Mouse (Mus musculus) CD4-positive, CD25-positive, alpha-beta regulatory T cell, adult 2 months (primary cell): ENCODE data around the gene Sun2.
A peak's percentile ranks its signal among the peaks of the same experiment; 100 is the strongest.

ENCODE experiments used
- DNase-seq: peaks from one replicate; pipeline ENCODE4 v3.0.0-alpha.2; 2012; ENCODE audit warnings: low read depth, low spot score

Gene Sun2

GRCm38 (mm10) chr15:79741921-79742705 lies at the start of gene Sun2:
Gene Sun2, minus strand, starts transcription at chr15:79742536.
- DNase-seq = peak; percentile 93

GRCm38 (mm10) chr15:79791502-79791901 lies 49.2 kb upstream of the Sun2 start:
- DNase-seq = peak; percentile 75

- DNase-seq = no peak
These were observed 48.6 kb upstream of the Sun2 start for GRCm38 (mm10) chr15:79790905-79791304.

GRCm38 (mm10) chr15:79790111-79790510 lies 47.8 kb upstream of the Sun2 start:
- no peak for DNase-seq

GRCm38 (mm10) chr15:79787815-79788214 lies 45.5 kb upstream of the Sun2 start:
- DNase-seq = no peak

GRCm38 (mm10) chr15:79785056-79785455 lies 42.7 kb upstream of the Sun2 start:
- no peak for DNase-seq

- no peak for DNase-seq
These were observed 35.4 kb upstream of the Sun2 start, which contains the start of gene Dnal4 for GRCm38 (mm10) chr15:79777749-79778148. Gene Dnal4, minus strand, starts transcription at chr15:79777849.

GRCm38 (mm10) chr15:79775662-79776061 lies 33.3 kb upstream of the Sun2 start:
- no peak for DNase-seq

- DNase-seq = peak; percentile 99
These were observed 32.0 kb upstream of the Sun2 start for GRCm38 (mm10) chr15:79774117-79775027.

GRCm38 (mm10) chr15:79770629-79771240 lies 28.4 kb upstream of the Sun2 start:
- DNase-seq = no peak

GRCm38 (mm10) chr15:79768302-79768701 lies 26.0 kb upstream of the Sun2 start:
- no peak for DNase-seq

- no peak for DNase-seq
These were observed 25.1 kb upstream of the Sun2 start for GRCm38 (mm10) chr15:79767327-79767961.

- no peak for DNase-seq
These were observed 24.3 kb upstream of the Sun2 start for GRCm38 (mm10) chr15:79766586-79767071.

- no peak for DNase-seq
These were observed 23.8 kb upstream of the Sun2 start for GRCm38 (mm10) chr15:79766168-79766567.

GRCm38 (mm10) chr15:79765361-79765760 lies 23.0 kb upstream of the Sun2 start:
- no peak for DNase-seq

- no peak for DNase-seq
These were observed 22.4 kb upstream of the Sun2 start for GRCm38 (mm10) chr15:79764539-79765267.

GRCm38 (mm10) chr15:79763601-79764246 lies 21.4 kb upstream of the Sun2 start:
- DNase-seq = no peak

GRCm38 (mm10) chr15:79763001-79763400 lies 20.7 kb upstream of the Sun2 start:
- DNase-seq = no peak

- DNase-seq = no peak
These were observed 18.6 kb upstream of the Sun2 start for GRCm38 (mm10) chr15:79760956-79761355.

GRCm38 (mm10) chr15:79757118-79757517 lies 14.8 kb upstream of the Sun2 start:
- no peak for DNase-seq
